Mouse (Mus musculus) embryonic fibroblast, embryonic 13.5 days (primary cell): ENCODE results near the gene Cnnm1.

ENCODE experiments used
- CTCF ChIP-seq: IDR thresholded peaks from 2 replicates; pipeline ENCODE4 v1.5.1; 2011; ENCODE audit warnings: mild to moderate bottlenecking, control low read depth, low read length, moderate library complexity, borderline replicate concordance; ENCODE audit not compliant: insufficient read depth
- POLR2A ChIP-seq: IDR thresholded peaks from 2 replicates; pipeline ENCODE4 v1.6.1; 2011; ENCODE audit warnings: low read depth, mild to moderate bottlenecking, control low read depth, low read length, moderate library complexity

- TF ChIP-seq CTCF, result no peak
- TF ChIP-seq POLR2A, result no peak
These were observed 32.5 kb downstream of the Cnnm1 start for GRCm38 (mm10) chr19:43472781-43473180.
